Mouse (Mus musculus): ENCODE measurements around the gene Dynll1.

DNA sequence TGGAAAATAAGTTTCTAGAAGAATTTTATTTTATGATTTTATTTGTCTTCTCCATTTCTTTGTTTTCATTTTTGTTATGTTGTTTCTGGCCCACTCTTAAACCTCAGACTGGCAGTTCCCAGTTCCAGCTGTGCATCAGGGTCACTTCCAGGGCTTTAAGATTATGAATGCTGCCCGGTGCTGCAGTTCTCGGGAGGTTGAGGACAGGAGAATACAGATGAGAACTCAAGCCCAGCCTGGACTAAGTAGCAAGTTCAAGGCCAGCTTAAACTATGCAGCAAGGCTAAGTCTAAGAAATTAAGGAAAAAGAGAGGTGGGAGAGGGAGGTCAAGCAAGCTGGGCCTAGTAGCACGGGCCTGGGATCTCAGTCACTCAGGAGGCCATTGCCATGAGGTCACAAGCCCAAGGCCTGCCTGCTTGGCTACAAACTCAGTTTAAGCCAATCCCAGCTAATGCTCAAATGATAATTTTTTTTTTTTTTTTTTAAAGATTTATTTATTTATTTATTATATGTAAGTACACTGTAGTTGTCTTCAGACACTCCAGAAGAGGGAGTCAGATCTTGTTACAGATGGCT lies 33.2 kb downstream of the Dynll1 start:
- TF ChIP-seq EP300 (IDR thresholded peaks at IDR 0.05; ENCODE audit: low read depth), result no peak
- TF ChIP-seq CTCF (IDR thresholded peaks at IDR 0.05; ENCODE audit: low read depth), result no peak

Measured in liver, embryonic 14.5 days (tissue).